Mouse (Mus musculus) limb, embryonic 12.5 days (tissue): Measurements from ENCODE around the gene Nkx2-3. TPM values are rescaled to one million over a fixed set of nuclear protein-coding genes. Genes with fewer than 3 reads are reported as not detected.
A peak's percentile ranks its signal among the peaks of the same experiment; 100 is the strongest.

ENCODE experiments used
- ATAC-seq: fragments of 200-750 bp; cut with Nextera tagmentation; 2 replicates; pipeline ENCODE4 v1.8.0; 2017; ENCODE audit warnings: low read depth, moderate TSS enrichment; ENCODE audit not compliant: insufficient number of reproducible peaks, insufficient read depth, low FRiP score, low TSS enrichment
- H3K27ac ChIP-seq: fragments of 300-500 bp; sonication (generic); 2 replicates; pipeline ENCODE4 v1.5.1; 2016; ENCODE audit warnings: mild to moderate bottlenecking, moderate library complexity
- H3K27me3 ChIP-seq: fragments of 300-500 bp; sonication (generic); 2 replicates; pipeline ENCODE4 v1.6.1; 2016; ENCODE audit warnings: mild to moderate bottlenecking, moderate library complexity
- H3K36me3 ChIP-seq: fragments of 300-500 bp; sonication (generic); 2 replicates; pipeline ENCODE4 v1.6.1; 2016; ENCODE audit warnings: mild to moderate bottlenecking, moderate library complexity
- H3K4me1 ChIP-seq: fragments of 300-500 bp; sonication (generic); replicated peaks from 2 replicates; pipeline ENCODE4 v1.6.1; 2016
- H3K4me2 ChIP-seq: fragments of 300-500 bp; sonication (generic); 2 replicates; pipeline ENCODE4 v1.6.1; 2016; ENCODE audit warnings: mild to moderate bottlenecking, moderate library complexity
- H3K4me3 ChIP-seq: fragments of 300-500 bp; sonication (generic); replicated peaks from 2 replicates; pipeline ENCODE4 v1.5.1; 2016; ENCODE audit warnings: mild to moderate bottlenecking
- H3K9ac ChIP-seq: fragments of 300-500 bp; sonication (generic); replicated peaks from 2 replicates; pipeline ENCODE4 v1.6.1; 2016; ENCODE audit warnings: mild to moderate bottlenecking, moderate library complexity
- H3K9me3 ChIP-seq: fragments of 300-500 bp; sonication (generic); 2 replicates; pipeline ENCODE4 v1.6.1; 2016; ENCODE audit warnings: mild to moderate bottlenecking, moderate library complexity
- WGBS: fragments of 180-500 bp; shearing (Covaris S2); methylation state at CpG from one replicate; pipeline ENCODE4 v1.1.7; 2016; 5-methylcytosine and 5-hydroxymethylcytosine counted together
- polyA plus RNA-seq: library from polyadenylated mRNA; unstranded; fragments of >200 nt; fragmentation: Nextera tagmentation; extraction: Ambion mirVana; gene quantifications from 2 replicates; pipeline ENCODE4 v1.2.1, GENCODE M21; 2016

The Nkx2-3 gene
- polyA plus RNA-seq, 1 experiment from 2014 or later, result not detected

DNA sequence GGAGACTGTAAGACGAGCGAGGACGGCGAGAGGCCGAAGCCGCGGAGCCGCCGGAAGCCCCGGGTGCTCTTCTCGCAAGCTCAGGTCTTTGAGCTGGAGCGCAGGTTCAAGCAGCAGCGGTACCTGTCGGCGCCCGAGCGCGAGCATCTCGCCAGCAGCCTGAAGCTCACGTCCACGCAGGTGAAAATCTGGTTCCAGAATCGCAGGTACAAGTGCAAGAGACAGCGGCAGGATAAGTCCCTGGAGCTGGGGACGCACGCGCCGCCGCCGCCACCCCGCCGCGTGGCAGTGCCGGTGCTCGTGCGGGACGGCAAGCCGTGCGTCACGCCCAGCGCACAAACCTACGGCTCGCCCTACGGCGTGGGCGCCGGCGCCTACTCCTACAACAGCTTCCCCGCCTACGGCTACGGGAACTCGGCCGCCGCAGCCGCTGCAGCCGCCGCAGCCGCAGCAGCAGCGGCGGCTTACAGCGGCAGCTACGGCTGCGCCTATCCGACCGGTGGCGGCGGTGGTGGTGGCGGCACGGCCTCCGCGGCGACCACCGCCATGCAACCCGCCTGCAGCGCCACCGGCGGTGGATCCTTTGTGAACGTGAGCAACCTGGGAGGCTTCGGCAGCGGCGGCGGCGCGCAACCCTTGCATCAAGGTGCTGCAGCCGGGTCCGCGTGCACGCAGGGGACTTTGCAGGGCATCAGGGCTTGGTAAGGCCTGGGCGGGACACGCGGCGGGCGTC lies 2.4 kb downstream of the Nkx2-3 start:
- H3K27ac ChIP-seq, result no peak overlapping the region
- peaks cover 46% of the 10 kb centered on the region for H3K4me1 ChIP-seq
- H3K27me3 ChIP-seq, result peaks cover 100% of the 10 kb centered on the region
- peak overlapping the region; percentile 34 for H3K9ac ChIP-seq
- no peaks in the 10 kb centered on the region for H3K9me3 ChIP-seq
- peak overlapping the region; percentile 40 for H3K4me3 ChIP-seq
- under 1% methylated on average over 75 of the region's 92 CpGs for WGBS
- peak overlapping the region; percentile 58 for H3K4me2 ChIP-seq
- H3K36me3 ChIP-seq, result no peaks in the 10 kb centered on the region
- no peak for ATAC-seq

GRCm38 (mm10) chr19:43615074-43615445 lies 2.9 kb downstream of the Nkx2-3 start:
- Histone ChIP-seq H3K4me2 (peak overlapping the region; percentile 58), H3K36me3 (no peaks in the 10 kb centered on the region), H3K27me3 (peaks cover 100% of the 10 kb centered on the region), H3K9me3 (no peaks in the 10 kb centered on the region), H3K9ac (no peak overlapping the region), H3K4me3 (peak overlapping the region; percentile 40), H3K4me1 (peaks cover 45% of the 10 kb centered on the region), H3K27ac (no peak overlapping the region)
- ATAC-seq, result no peak
- WGBS, result 0% methylated on average over 20 of the region's 20 CpGs

DNA sequence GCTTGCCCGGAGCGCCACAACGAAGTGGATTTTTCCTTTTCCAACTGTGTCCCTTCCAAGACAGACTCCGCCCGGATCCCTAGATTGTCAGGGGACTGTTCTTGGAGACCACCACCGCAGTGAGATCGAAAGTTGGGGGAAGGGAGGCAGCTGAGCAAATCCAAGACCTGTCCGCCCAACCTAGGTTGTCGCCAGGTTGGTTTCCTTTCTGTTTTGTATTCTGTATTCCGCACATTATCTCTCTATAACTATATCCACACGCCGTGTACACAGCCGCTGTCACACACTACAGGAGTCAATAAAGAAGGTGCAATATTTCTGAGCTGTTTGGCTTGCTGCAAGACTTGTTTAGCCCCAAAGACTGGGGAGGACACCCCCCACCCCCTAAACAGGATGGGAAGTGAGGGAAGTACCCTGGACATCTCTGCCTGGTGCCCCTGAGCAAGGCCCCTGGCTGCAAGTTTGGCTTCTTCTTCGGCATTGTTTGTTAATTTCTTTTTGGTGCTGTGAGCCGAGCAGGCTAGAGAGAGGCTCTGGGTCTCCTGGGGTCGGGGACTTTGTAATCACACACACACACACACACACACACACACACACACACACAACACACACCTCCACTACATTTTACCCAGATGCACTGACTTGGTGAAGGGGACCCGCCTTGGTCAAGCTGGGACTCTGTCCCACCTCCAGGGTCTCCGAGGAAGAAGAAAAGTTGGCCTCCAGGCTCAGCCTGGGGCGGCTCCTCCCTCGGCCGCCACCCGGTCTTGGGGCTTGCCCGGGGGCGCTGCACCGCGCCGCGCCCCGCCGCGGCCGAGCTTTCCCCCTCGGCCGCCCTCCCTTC lies 3.7 kb downstream of the Nkx2-3 start:
- Histone ChIP-seq H3K4me1 (peaks cover 40% of the 10 kb centered on the region), H3K9ac (peak overlapping the region; percentile 23; the same call in 1 of the 2 replicates), H3K4me3 (peak overlapping the region; percentile 40), H3K36me3 (no peaks in the 10 kb centered on the region), H3K9me3 (no peaks in the 10 kb centered on the region), H3K27me3 (peaks cover 100% of the 10 kb centered on the region), H3K27ac (no peak overlapping the region), H3K4me2 (peak overlapping the region; percentile 53)
- WGBS, result under 1% methylated on average over 27 of the region's 34 CpGs
- ATAC-seq, result no peak

DNA sequence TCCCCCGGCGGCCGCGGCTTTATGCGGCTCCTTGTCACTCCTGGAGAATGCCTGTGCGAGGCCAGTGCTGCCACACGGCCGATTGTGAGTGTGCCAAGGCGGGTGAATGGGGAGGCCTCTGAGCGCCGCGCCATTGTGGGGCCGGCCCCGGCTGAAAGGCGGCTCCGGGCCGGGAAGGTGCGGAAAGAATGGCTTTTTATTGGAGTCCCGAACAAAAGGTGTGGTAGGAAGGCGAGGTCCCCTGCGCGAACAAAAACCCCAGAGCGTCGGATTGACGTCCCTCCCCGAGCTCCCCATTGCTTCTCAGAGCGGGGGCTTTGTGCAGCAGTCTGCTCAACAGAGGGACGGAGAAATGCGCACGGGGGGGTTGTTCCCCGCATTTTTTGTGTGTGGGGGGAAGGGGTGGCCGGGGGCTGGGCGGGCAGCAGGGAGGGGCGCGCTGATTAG lies 4.3 kb downstream of the Nkx2-3 start:
- ATAC-seq, result no peak
- H3K27me3 ChIP-seq, result peaks cover 99% of the 10 kb centered on the region
- H3K27ac ChIP-seq, result no peak overlapping the region
- no peaks in the 10 kb centered on the region for H3K36me3 ChIP-seq
- no peaks in the 10 kb centered on the region for H3K9me3 ChIP-seq
- H3K9ac ChIP-seq, result peak overlapping the region; percentile 23; the same call in 1 of the 2 replicates
- H3K4me1 ChIP-seq, result peaks cover 40% of the 10 kb centered on the region
- H3K4me3 ChIP-seq, result peak overlapping the region; percentile 32
- under 1% methylated on average over 35 of the region's 35 CpGs for WGBS
- H3K4me2 ChIP-seq, result peak overlapping the region; percentile 53

DNA sequence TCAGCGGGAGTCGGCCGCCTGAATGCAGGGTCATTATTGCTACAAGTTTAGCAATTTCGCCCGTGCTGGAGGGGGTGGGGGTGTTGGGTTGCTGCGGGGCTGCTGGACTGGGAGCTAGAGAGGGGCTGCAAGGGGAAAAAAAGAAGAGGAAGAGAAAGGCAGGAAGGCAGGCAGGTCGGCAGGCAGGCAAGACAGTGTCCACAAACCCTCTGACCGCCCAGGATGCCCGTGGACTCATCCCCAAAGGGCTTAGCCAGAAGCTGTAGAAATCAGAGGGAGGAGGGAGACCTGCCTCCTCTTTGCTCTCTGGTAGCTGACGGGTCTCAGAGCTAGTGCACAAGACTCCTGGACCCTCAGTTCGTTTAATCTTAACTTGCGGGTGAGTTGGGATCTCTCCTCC lies 4.8 kb downstream of the Nkx2-3 start:
- ATAC-seq, result no peak
- Histone ChIP-seq H3K9ac (peak overlapping the region; percentile 23; the same call in 1 of the 2 replicates), H3K4me3 (peak overlapping the region; percentile 32), H3K9me3 (no peaks in the 10 kb centered on the region), H3K27me3 (peaks cover 99% of the 10 kb centered on the region), H3K4me1 (peaks cover 38% of the 10 kb centered on the region), H3K36me3 (no peaks in the 10 kb centered on the region), H3K27ac (no peak overlapping the region), H3K4me2 (peak overlapping the region; percentile 53)
- WGBS, result 1% methylated on average over 12 of the region's 12 CpGs

- Histone ChIP-seq H3K4me1 (peaks cover 29% of the 10 kb centered on the region), H3K9ac (no peak overlapping the region), H3K4me3 (no peak overlapping the region), H3K27me3 (peaks cover 99% of the 10 kb centered on the region), H3K4me2 (no peak overlapping the region), H3K36me3 (no peaks in the 10 kb centered on the region), H3K27ac (no peak overlapping the region), H3K9me3 (no peaks in the 10 kb centered on the region)
- no peak for ATAC-seq
- 29% methylated on average over 10 of the region's 10 CpGs for WGBS
These were observed 5.7 kb downstream of the Nkx2-3 start for GRCm38 (mm10) chr19:43617761-43618349.

GRCm38 (mm10) chr19:43618505-43619030 lies 6.4 kb downstream of the Nkx2-3 start:
- H3K36me3 ChIP-seq, result no peaks in the 10 kb centered on the region
- 2% methylated on average over 5 of the region's 5 CpGs for WGBS
- no peak overlapping the region for H3K27ac ChIP-seq
- no peaks in the 10 kb centered on the region for H3K9me3 ChIP-seq
- H3K9ac ChIP-seq, result no peak overlapping the region
- ATAC-seq, result no peak
- H3K4me1 ChIP-seq, result peaks cover 28% of the 10 kb centered on the region
- H3K4me2 ChIP-seq, result no peak overlapping the region
- peaks cover 98% of the 10 kb centered on the region for H3K27me3 ChIP-seq
- no peak overlapping the region for H3K4me3 ChIP-seq

- H3K4me1 ChIP-seq, result peaks cover 20% of the 10 kb centered on the region
- no peaks in the 10 kb centered on the region for H3K36me3 ChIP-seq
- no peak overlapping the region for H3K27ac ChIP-seq
- H3K4me2 ChIP-seq, result no peak overlapping the region
- ATAC-seq, result no peak
- WGBS, result 6% methylated on average over 18 of the region's 18 CpGs
- no peak overlapping the region for H3K9ac ChIP-seq
- H3K4me3 ChIP-seq, result no peak overlapping the region
- no peaks in the 10 kb centered on the region for H3K9me3 ChIP-seq
- H3K27me3 ChIP-seq, result peaks cover 97% of the 10 kb centered on the region
These were observed 7.9 kb downstream of the Nkx2-3 start for GRCm38 (mm10) chr19:43619916-43620479.

DNA sequence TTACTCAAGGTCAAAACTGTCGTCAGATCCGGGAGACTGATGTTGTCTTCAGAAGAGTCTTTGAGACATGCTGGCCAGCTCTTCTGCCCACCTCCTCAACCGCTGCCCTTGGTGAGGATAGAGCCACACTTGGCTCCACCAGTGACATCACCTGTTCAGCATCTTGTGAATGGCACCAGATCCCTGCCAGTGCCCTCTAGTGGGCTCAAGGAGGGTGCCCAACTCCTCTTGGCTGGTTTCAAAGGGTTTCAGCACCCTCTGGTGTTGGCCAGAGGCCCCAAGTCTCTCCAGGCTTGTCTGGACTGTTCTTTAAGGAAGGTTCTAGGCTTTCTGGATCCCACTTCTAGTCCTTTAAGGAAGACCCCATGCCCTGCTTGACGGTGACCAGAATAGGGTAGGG lies 11.8 kb downstream of the Nkx2-3 start:
- Histone ChIP-seq H3K4me3 (no peak overlapping the region), H3K36me3 (no peaks in the 10 kb centered on the region), H3K9ac (no peak overlapping the region), H3K27ac (no peak overlapping the region), H3K9me3 (no peaks in the 10 kb centered on the region), H3K4me1 (no peaks in the 10 kb centered on the region), H3K4me2 (no peak overlapping the region), H3K27me3 (peaks cover 68% of the 10 kb centered on the region)
- 52% methylated on average over 4 of the region's 4 CpGs for WGBS
- ATAC-seq, result no peak

DNA sequence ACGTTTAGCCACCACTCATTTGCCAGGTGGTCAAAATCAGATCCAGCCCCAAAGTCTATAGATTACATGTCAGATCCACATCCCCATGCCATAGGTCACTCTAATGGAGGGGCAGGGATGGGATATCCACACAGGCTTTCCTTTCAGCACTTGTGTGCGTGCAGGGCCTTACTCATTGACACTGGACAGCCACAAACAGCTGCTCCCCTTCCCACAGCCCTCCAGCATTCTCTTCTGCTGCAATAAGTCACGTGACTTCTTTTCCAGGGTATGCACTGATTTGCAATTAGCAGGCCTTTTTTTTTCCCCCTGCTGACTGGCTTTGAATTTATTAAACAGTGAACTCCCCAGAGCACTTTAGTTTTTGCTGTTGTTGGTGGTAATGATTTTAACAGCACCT lies 14.0 kb downstream of the Nkx2-3 start:
- Histone ChIP-seq H3K4me2 (no peak overlapping the region), H3K27ac (no peak overlapping the region), H3K4me3 (no peak overlapping the region), H3K9ac (no peak overlapping the region), H3K36me3 (no peaks in the 10 kb centered on the region), H3K9me3 (no peaks in the 10 kb centered on the region), H3K27me3 (peaks cover 59% of the 10 kb centered on the region), H3K4me1 (no peaks in the 10 kb centered on the region)
- no peak for ATAC-seq
- 19% methylated on average over 3 of the region's 3 CpGs for WGBS

DNA sequence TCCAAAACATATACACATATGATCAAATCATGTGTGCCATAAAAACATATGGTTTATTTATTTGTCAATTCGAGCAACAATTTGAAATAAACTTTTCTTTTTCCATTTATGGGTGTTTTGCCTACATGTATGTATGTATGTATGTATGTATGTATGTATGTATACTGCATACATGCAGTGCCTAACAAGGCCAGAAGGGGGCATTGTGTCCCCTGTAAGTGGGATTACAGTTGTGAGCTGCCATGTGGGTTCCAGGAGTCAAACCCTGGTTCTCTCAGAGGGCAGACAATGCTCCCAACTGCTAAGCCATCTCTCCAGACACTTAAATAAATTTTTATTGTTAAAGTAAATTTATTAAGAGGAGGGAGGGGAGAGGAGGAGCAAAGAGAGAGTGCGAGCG lies 15.2 kb downstream of the Nkx2-3 start:
- no peak for ATAC-seq
- Histone ChIP-seq H3K4me2 (no peak overlapping the region), H3K27ac (no peak overlapping the region), H3K9me3 (no peaks in the 10 kb centered on the region), H3K4me1 (no peaks in the 10 kb centered on the region), H3K4me3 (no peak overlapping the region), H3K9ac (no peak overlapping the region), H3K27me3 (peaks cover 47% of the 10 kb centered on the region), H3K36me3 (no peaks in the 10 kb centered on the region)
- WGBS, result 88% methylated on average over 3 of the region's 3 CpGs
